Mouse (Mus musculus) c-Kit-positive CD71-negative TER-119-negative erythroid progenitor cells, embryonic 14.5 days (primary cell): ENCODE data around the gene Pfkfb3.

ENCODE experiments used
- DNase-seq: peaks from one replicate; pipeline ENCODE4 v3.0.0-alpha.2; 2013; ENCODE audit warnings: low read depth

Pfkfb3 gene

DNA sequence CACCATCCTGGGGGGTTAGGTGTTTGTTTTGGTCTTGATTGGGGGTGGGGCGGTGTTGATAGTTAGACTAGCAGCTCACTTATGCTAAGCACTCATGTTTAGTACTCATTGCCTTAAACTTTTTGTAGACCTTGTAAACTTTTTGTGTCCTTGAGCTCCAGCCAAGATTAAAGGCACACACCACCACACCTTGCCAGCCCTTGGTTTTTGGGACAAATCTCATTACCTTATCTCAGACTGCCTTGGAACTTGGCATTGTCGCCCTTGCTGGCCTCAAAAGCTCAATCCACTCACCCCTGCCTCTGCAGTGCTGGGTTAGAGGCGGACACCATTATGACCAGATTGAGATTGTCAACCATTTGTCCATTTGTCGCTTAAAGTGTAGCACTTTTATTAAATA lies 125.3 kb downstream of the Pfkfb3 start:
- no peak for DNase-seq

DNA sequence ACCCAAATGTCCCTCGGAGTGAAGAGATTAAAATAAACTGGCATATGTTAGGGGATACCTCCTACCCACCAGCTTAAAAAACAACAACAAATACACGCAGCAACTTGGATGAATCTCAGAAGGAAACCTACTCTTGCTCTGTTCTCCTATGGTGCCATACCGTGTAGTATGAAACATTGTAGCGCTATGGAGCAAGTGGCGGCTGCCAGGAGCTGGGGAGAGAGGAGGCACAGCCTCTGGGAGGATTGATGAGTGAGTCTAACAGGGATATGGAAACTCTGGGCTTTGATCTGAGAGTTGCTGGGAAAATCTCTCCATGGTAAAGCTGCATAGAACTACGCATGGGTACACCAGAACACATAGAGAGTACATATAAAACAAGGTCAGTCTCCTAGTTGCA lies 126.3 kb downstream of the Pfkfb3 start:
- no peak for DNase-seq

DNA sequence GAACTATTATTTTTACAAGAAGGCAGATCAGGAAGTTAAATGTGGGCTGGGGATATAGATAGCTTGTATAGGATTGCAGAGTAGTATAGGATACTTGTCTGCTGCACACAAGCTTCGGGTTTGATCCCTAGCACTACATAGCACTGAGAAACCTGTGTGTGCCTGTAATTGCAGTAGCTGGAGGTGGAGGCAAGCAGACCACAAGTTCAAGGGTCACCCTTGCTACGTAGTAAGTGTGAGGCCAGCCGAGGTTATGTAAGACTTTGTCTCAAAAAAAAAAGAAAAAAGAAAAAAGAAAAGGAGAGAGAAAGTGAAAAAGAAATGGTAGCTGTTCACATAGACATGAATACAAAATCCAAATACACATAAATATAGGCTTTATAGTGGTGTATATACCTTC lies 127.5 kb downstream of the Pfkfb3 start:
- no peak for DNase-seq

DNA sequence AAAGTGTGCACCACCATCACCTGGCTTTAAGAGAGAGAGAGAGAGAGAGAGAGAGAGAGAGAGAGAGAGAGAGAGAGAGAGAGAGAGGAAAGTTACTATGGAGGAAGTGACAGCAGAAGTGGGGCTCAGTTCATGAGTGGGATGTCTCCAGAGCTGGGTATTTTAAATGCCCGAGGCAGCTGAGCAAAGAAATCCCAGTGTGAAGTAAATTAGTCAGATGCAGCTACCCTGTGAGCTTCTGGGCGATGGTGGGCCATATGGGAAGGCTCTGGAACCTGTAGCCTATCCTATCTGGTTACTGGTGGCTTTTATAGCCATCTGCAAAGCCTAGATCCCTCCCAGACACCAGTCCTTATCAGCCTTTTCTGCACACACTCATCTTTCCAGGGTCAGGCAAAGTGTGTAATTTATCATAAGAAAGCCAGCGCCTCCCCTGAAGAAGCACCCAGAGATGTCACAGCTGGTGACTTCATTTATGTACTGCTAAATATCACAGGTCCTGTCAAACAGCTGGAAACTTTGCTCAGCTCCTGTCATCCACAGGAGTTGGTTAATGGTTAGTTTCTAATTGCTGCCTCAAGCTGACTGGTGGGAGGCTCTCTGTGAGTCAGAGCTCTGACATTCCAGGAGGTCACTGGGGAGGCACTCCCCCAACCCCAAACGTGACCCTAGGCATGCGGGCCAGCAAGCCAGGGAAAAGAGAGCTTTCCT lies 128.3 kb downstream of the Pfkfb3 start:
- no peak for DNase-seq

DNA sequence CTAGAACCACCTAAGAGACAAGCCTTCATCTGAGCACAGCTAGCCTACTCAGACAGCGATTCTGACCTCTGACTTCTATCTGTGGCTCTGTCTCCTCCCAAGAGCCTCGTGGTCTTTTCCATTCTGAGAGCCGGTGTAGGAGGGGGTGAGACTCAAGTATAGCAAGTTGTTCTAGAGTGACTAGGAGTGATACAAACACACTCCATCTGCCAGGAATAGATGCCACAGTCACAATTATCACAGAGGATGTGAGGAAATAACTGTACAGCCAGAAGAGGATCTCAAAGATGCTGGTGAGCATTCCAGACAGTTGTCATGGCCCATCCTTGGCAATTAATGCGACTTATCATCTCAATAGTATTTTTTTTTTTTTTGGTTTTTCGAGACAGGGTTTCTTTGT lies 129.6 kb downstream of the Pfkfb3 start:
- no peak for DNase-seq

DNA sequence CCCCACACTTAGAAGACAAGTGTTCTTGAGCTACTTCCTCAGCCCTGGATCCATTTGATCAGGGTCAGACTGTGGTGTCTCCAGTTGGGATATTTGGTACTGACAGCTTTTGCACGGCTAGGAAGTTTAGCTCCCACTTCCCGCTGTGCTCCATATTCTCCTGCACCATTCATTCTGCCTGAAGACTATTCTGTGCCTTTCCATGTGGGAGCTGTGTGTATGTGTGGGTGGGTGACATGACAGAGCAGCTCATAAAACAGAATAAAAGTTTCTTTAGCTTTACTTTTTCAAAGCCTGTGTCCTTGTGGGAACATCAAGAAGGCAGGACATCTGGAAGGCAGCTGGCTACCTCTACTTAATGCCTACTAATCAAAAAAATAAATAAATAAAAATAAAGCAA lies 130.5 kb downstream of the Pfkfb3 start:
- no peak for DNase-seq

DNA sequence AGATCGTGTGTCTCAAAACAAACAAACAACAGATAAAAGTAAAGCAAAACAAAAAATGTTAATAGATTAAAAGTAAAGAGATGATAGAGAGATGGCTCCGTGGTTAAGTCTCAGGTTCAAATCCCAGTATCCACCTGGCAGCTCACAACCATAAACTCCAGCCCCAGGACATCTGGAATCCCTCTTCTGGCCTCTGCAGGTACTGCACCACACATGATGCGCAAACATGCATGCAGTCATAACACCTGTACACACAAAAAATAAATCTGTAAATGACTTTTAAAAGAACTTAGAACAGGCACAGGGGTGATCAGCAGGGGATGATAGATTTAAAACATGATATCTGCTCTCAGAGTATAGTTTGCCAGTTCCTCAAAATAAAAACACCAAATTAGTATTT lies 131.5 kb downstream of the Pfkfb3 start:
- DNase-seq = no peak
